Mouse (Mus musculus) liver, embryonic 14.5 days (tissue): ENCODE data around the gene Kri1.

ENCODE experiments used
- CTCF ChIP-seq: IDR thresholded peaks from 2 replicates; pipeline ENCODE4 v1.5.1; 2016; ENCODE audit warnings: antibody characterized with exemption, low read depth, control low read depth
- EP300 ChIP-seq: IDR thresholded peaks from 2 replicates; pipeline ENCODE4 v1.6.1; 2016; ENCODE audit warnings: antibody characterized with exemption, low read depth

GRCm38 (mm10) chr9:21291022-21291787 lies 3.4 kb upstream of the Kri1 start, which contains the start of gene Cdkn2d:
- TF ChIP-seq CTCF (peak; percentile 63), EP300 (peak; percentile 58)
